In genomic region chr9:119029568-119029967, GRCm38 (mm10) we compare ENCODE assay signal across 8 mouse cellular contexts. TPM values are rescaled to one million over a fixed set of nuclear protein-coding genes. Genes with fewer than 3 reads are reported as not detected.
DNase-seq lines count a peak whose midpoint lies in the region; ATAC-seq and TF ChIP-seq lines count a peak whose summit lies in the region.

No protein-coding gene starts in this region.

- WGBS in heart, embryonic 11.5 days (ENCODE audit: insufficient replicate concordance) = 49% methylated on average over 7 of the region's 7 CpGs

- no peak overlapping the region for H3K4me2 ChIP-seq in heart, embryonic 11.5 days

- intact Hi-C loops in gastrocnemius, adult 2 months (cut with DNase I) = loop anchor here (1.0 kb wide), 1 partner anchor 108 kb away; no protein-coding TSS in a partner anchor

- H3K4me1 ChIP-seq in heart, embryonic 11.5 days (ENCODE audit: control insufficient read depth, insufficient read depth, low read length) = peaks cover 15% of the 10 kb centered on the region

- no peak for ATAC-seq in heart, embryonic 11.5 days (replicated peaks; ENCODE audit: insufficient number of reproducible peaks, low FRiP score, low TSS enrichment)

- H3K27me3 ChIP-seq in heart, embryonic 11.5 days (ENCODE audit: control insufficient read depth, insufficient read depth, low read length) = no peaks in the 10 kb centered on the region

- peak; percentile 90 for TF ChIP-seq CTCF in gastrocnemius, adult 2 months (IDR thresholded peaks at IDR 0.05)

- no peak overlapping the region for H3K27ac ChIP-seq in heart, embryonic 11.5 days (ENCODE audit: low read depth, low read length)
- H3K27ac ChIP-seq in gastrocnemius, adult 2 months = peak overlapping the region; percentile 87

- no peaks in the 10 kb centered on the region for H3K9me3 ChIP-seq in heart, embryonic 11.5 days (replicated peaks; ENCODE audit: control insufficient read depth, low read length)

- peak; percentile 75 to 76 for DNase-seq in heart, adult 18-20 months
- DNase-seq in A20 (ENCODE audit: low read depth, low spot score) = peak; percentile 24
- peak; percentile 10 for DNase-seq in cerebellum, adult 11-12 months
- DNase-seq in gastrocnemius, adult 2 months = peak; percentile 83
- DNase-seq in kidney, postnatal 25 days = peak; percentile 82 to 86
- DNase-seq in lung, postnatal 36 days = peak; percentile 78
- peak; percentile 18 to 20 for DNase-seq in thymus, adult 18-20 months

- H3K4me3 ChIP-seq in heart, embryonic 11.5 days (ENCODE audit: low read depth, low read length) = no peak overlapping the region
- no peak overlapping the region for H3K4me3 ChIP-seq in gastrocnemius, adult 2 months

- H3K36me3 ChIP-seq in heart, embryonic 11.5 days (ENCODE audit: control insufficient read depth, insufficient read depth, low read length) = no peaks in the 10 kb centered on the region; the same call in 1 of the 2 replicates

- H3K9ac ChIP-seq in heart, embryonic 11.5 days (ENCODE audit: low read depth, low read length) = no peak overlapping the region

RNA-seq across cellular contexts. Expression of gene Vill, which starts 23.0 kb away (rescaled TPM):
- 1 to 10 TPM in 1 of 2 experiments, under 1 TPM in 1; 0.42 to 1.3 TPM for total RNA-seq in heart, adult 18-20 months (2021)
- polyA plus RNA-seq in heart, embryonic 11.5 days (2014; fragmentation: Nextera tagmentation; extraction: Ambion mirVana) = 12.3 and 13.5 TPM in 2 replicates
- under 1 TPM in 1 of 2 experiments, not detected in 1; 0.45 TPM for total RNA-seq in gastrocnemius, adult 2 months (2021)

Comparison
In these comparisons a context has a peak if more than half of its experiments do, and no peak if none do; other contexts are left out.
1. DNase-seq: peak in every context shown above with its lines; median percentile 84 in kidney, postnatal 25 days; 83 in gastrocnemius, adult 2 months; 78 in lung, postnatal 36 days; 76 in heart, adult 18-20 months; 24 in A20; 19 in thymus, adult 18-20 months; 10 in cerebellum, adult 11-12 months.